Mouse (Mus musculus) CD4-positive, CD25-positive, alpha-beta regulatory T cell (primary cell): ENCODE measurements around the gene Ms4a10. TPM values are rescaled to one million over a fixed set of nuclear protein-coding genes. Genes with fewer than 3 reads are reported as not detected.

ENCODE experiments used
- polyA plus RNA-seq: library from polyadenylated mRNA; unstranded; fragments of 100-300 nt; shearing (Covaris generic); gene quantifications from one replicate; pipeline ENCODE4 v1.2.1, GENCODE M21; 2017

The Ms4a10 gene
- not detected for polyA plus RNA-seq

DNA sequence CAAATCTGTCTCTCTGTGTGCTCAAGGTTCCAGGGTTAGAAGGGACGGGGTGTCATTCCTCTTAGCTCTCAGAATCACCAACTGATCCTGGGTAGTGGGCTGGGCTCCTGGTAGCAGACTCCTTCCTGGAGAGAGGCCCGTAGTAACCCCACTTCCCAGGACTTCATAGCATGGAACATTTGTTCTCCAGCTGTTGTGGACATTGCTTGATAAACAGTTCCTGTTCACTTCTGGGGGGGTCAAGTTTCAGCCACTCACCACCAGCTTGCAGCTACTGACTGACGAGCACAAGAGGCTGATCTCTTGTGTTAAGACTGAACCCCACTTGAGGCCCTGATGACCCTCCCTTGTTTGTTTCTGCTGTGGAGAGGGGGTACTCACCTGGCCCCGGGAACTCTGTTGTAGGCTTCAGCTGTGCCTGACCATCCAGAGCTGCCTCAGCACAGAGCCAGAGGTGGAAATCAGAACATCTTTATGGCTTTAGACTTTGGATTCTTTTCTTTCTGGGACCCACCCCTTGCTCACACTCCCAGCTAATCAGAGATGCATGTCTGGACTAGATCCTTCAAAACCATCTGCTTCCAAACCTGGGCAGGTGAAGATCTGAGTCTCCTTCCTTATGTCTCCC lies at the start of gene Ms4a10:
Gene Ms4a10 (minus strand): TSS at position 433 of the 628 bp plus-strand sequence.

DNA sequence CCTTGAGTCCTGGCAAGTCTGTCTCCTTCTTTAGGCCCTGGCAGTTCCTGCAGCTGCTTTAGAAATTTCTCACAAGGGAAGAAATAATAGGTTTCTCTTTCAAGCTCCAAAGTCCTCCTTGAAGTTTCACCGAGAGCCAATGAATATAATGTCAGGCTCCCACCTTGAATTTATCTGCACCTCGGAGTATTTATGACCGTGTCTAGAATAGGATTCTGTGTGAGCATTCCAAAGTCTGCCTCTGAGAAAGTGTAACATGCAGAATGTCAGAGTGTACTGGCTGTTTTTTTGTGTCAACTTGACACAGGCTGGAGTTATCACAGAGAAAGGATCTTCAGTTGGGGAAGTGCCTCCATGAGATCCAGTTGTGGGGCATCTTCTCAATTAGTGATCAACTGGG lies 43.4 kb upstream of the Ms4a10 start, which contains the start of gene Ms4a18:
Gene Ms4a18 (minus strand): TSS at position 141 of the 400 bp plus-strand sequence.

DNA sequence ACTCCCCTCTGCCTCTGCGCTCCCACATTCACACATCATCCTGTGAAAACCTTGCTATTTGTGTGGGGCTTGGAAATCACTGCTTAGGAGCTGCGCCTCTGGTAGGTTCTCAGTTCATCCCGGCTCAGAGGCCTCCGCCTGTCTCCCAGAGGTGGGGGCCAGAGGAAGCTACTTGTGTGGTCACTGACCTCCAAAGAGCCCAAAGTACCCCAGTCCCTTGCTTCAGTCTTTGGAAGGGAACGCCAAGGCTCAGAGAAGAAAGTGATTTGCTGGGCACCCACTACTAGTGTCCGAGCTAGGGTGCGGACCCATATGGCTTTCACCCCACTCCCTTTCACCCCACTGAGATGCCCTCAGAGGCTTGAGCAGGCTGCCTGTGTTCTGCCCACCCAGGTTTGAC lies 18.7 kb upstream of the Ms4a10 start, which contains the start of gene Ms4a15:
Gene Ms4a15 (minus strand): TSS at position 101 of the 400 bp plus-strand sequence.

DNA sequence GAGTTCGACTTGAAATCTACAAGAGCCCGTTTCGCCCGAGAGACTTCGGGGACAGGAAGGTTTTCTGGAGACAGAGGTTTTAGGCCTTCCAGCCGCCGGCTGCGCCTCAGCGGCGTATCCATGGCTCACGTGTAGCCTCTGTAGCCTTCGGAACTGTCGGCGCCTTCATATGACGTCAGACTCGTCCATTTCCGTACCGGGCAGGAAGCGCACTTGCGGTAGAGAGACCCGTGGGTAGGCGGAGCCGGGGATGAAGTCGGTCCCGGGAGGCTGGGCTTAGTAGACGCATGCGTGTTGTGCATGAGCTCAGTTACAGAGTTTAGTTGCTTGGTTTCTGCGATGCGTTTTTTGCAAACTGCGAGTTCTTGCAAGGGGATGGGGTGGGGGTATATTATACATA lies 25.4 kb downstream of the Ms4a10 start, which contains the start of gene Ccdc86:
Gene Ccdc86 (minus strand): TSS at position 155 of the 400 bp plus-strand sequence.

DNA sequence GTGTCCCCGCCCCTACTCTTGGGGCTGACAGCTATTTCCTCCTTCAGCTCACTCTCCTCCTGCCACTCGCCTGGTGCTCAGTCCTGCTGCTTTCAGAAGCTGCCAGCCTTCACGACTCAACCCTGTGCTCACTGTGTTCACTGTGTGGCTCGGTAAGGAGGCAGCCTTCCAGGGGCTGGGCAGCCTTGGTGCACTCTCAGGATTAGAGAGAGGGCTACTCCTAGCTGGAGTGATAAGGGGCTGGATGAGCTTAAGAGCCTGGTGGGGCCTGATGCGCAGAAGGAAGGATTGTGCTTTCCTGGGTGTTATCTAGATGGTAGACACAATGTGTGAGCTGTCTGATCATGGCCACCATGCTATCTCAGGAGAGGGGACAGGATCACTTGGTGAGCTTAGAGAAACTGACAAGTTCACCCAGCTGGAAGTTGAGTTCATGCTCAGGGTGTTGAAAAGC lies 37.3 kb downstream of the Ms4a10 start, which contains the start of gene Ptgdr2:
Gene Ptgdr2 (plus strand): TSS at position 51 of the 454 bp plus-strand sequence.

DNA sequence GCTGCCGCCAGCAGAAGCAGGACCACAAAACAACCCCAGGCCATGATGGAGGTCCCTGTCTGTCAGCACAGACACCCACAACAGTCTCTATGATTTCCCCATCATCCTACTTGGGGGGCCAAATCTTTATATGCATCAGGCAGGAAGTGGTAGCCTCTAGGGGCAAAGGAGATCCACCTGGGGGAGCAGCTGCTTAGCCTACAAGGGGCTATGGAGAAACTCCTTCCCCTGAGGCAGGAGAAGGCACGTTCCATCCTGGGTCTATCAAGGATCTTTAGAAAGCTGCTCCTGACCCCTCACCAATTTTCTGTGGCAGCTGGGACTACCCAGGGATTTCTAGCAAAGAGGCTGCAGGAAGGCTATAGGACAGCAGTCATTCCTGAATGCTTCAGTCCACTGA lies 53.9 kb downstream of the Ms4a10 start, which contains the start of gene Zp1:
Gene Zp1 (minus strand): TSS at position 101 of the 400 bp plus-strand sequence.

Other genes starting within 250 kb of the Ms4a10 start
- gene Cd5, start 235.7 kb downstream of the Ms4a10 start, polyA plus RNA-seq = 647 TPM
- 665 TPM for gene Cd6, start 144.6 kb downstream of the Ms4a10 start, polyA plus RNA-seq
- gene Slc15a3, start 134.9 kb downstream of the Ms4a10 start, polyA plus RNA-seq = 0.50 TPM
- 0.56 TPM for gene Tmem132a, start 104.7 kb downstream of the Ms4a10 start, polyA plus RNA-seq
- 53.6 TPM for gene Tmem109, start 92.7 kb downstream of the Ms4a10 start, polyA plus RNA-seq
- 103 TPM for gene Prpf19, start 79.4 kb downstream of the Ms4a10 start, polyA plus RNA-seq
- gene Zp1, start 54.0 kb downstream of the Ms4a10 start, polyA plus RNA-seq = not detected
- gene Ptgdr2, start 37.5 kb downstream of the Ms4a10 start, polyA plus RNA-seq = 0.10 TPM
- 19.4 TPM for gene Ccdc86, start 25.4 kb downstream of the Ms4a10 start, polyA plus RNA-seq
- gene Ms4a15, start 18.6 kb upstream of the Ms4a10 start, polyA plus RNA-seq = 0.13 TPM
- not detected for gene Ms4a18, start 43.4 kb upstream of the Ms4a10 start, polyA plus RNA-seq
- gene Ms4a8a, start 106.4 kb upstream of the Ms4a10 start, polyA plus RNA-seq = 0.37 TPM
- not detected for gene 1700017D01Rik, start 156.2 kb upstream of the Ms4a10 start, polyA plus RNA-seq
- gene 1700025F22Rik, start 190.7 kb upstream of the Ms4a10 start, polyA plus RNA-seq = not detected
- not detected for gene Ms4a13, start 222.1 kb upstream of the Ms4a10 start, polyA plus RNA-seq